Mouse (Mus musculus) erythroblast, embryonic 14.5 days (primary cell): Measurements from ENCODE around the gene Erich6.

Experiments used
- GATA1 ChIP-seq: IDR thresholded peaks from 2 replicates; pipeline ENCODE4 v1.6.1; 2012; ENCODE audit warnings: low read length, inconsistent platforms, mixed read lengths
- TAL1 ChIP-seq: IDR thresholded peaks from 3 replicates; pipeline ENCODE4 v1.6.1; 2012; ENCODE audit warnings: low read length, inconsistent platforms, mixed read lengths

DNA sequence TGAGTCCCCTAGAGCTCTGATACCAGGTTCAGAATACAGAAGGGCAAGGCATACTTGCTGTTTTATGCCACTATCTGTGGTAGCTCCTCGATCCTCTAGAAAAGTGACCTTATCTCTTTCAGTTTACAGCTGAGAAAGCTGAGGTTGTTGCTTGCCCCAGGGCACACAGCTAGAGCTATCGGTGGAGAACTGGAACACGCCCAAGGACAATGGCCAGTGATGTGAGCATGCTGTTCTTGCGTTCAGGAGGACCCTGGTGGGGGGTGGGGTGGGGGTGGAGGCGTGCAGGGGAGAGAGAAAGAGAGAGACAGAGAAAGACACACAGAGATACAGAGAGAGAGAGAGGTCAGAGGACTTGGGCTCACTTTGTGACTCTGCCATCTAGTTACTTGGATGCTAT lies 27.0 kb downstream of the Erich6 start:
- no peak for TF ChIP-seq GATA1
- TF ChIP-seq TAL1 = no peak
